Mouse (Mus musculus) embryonic facial prominence, embryonic 11.5 days (tissue): ENCODE data around the gene Sez6l. TPM values are rescaled to one million over a fixed set of nuclear protein-coding genes. Genes with fewer than 3 reads are reported as not detected.

Source experiments
- ATAC-seq: fragments of 200-750 bp; cut with Nextera tagmentation; replicated peaks from 2 replicates; pipeline ENCODE4 v1.8.0; 2017; ENCODE audit warnings: low read depth; ENCODE audit not compliant: insufficient number of reproducible peaks, low FRiP score, low TSS enrichment
- DNase-seq: peaks from one replicate; pipeline ENCODE4 v3.0.0-alpha.2; 2015; ENCODE audit warnings: low spot score
- H3K27ac ChIP-seq: fragments of 300-500 bp; sonication (generic); replicated peaks from 2 replicates; pipeline ENCODE4 v1.5.1; 2014; ENCODE audit warnings: mild to moderate bottlenecking, low read depth, low read length, control low read depth
- H3K27me3 ChIP-seq: fragments of 300-500 bp; sonication (generic); 2 replicates; pipeline ENCODE4 v1.6.1; 2014; ENCODE audit warnings: mild to moderate bottlenecking, low read length, moderate library complexity, mixed read lengths; ENCODE audit not compliant: control insufficient read depth, insufficient read depth
- H3K36me3 ChIP-seq: fragments of 300-500 bp; sonication (generic); replicated peaks from 2 replicates; pipeline ENCODE4 v1.6.1; 2014; ENCODE audit warnings: low read depth, mild to moderate bottlenecking, low read length, moderate library complexity, mixed read lengths; ENCODE audit not compliant: control insufficient read depth, insufficient read depth
- H3K4me1 ChIP-seq: fragments of 300-500 bp; sonication (generic); 2 replicates; pipeline ENCODE4 v1.6.1; 2014; ENCODE audit warnings: low read length, mixed read lengths; ENCODE audit not compliant: control insufficient read depth, insufficient read depth
- H3K4me2 ChIP-seq: fragments of 300-500 bp; sonication (generic); 2 replicates; pipeline ENCODE4 v1.6.1; 2014; ENCODE audit warnings: low read depth, mild to moderate bottlenecking, control low read depth, low read length, moderate library complexity
- H3K4me3 ChIP-seq: fragments of 300-500 bp; sonication (generic); 2 replicates; pipeline ENCODE4 v1.5.1; 2014; ENCODE audit warnings: low read depth, low read length, control low read depth
- H3K9ac ChIP-seq: fragments of 300-500 bp; sonication (generic); replicated peaks from 2 replicates; pipeline ENCODE4 v1.6.1; 2014; ENCODE audit warnings: mild to moderate bottlenecking, control low read depth, low read length
- H3K9me3 ChIP-seq: fragments of 300-500 bp; sonication (generic); replicated peaks from 2 replicates; pipeline ENCODE4 v1.6.1; 2016; ENCODE audit warnings: mild to moderate bottlenecking, low read length, inconsistent platforms, mixed read lengths; ENCODE audit not compliant: control insufficient read depth
- WGBS: fragments of 180-500 bp; shearing (Covaris S2); extraction: QIAGEN DNeasy Blood & Tissue Kit; methylation state at CpG from one replicate; pipeline ENCODE4 v1.1.7; 2014; 5-methylcytosine and 5-hydroxymethylcytosine counted together
- polyA plus RNA-seq: library from polyadenylated mRNA; unstranded; fragments of >200 nt; fragmentation: Nextera tagmentation; extraction: Ambion mirVana; gene quantifications from 2 replicates; pipeline ENCODE4 v1.2.1, GENCODE M21; 2014

Gene Sez6l
- polyA plus RNA-seq, 1 experiment from 2014 or later = 0.48 TPM

GRCm38 (mm10) chr5:112454966-112455555, 121.9 kb downstream of the Sez6l start:
- WGBS = 66% methylated on average over 12 of the region's 12 CpGs
- ATAC-seq = no peak
- H3K36me3 ChIP-seq = no peaks in the 10 kb centered on the region
- no peak overlapping the region for H3K27ac ChIP-seq
- DNase-seq = peak; percentile 11
- no peaks in the 10 kb centered on the region for H3K27me3 ChIP-seq
- no peak overlapping the region for H3K9ac ChIP-seq
- H3K4me3 ChIP-seq = no peak overlapping the region
- H3K4me2 ChIP-seq = no peak overlapping the region
- H3K9me3 ChIP-seq = no peaks in the 10 kb centered on the region
- no peaks in the 10 kb centered on the region for H3K4me1 ChIP-seq

- Histone ChIP-seq H3K4me2 (no peak overlapping the region), H3K9ac (no peak overlapping the region), H3K4me3 (no peak overlapping the region), H3K27ac (no peak overlapping the region), H3K4me1 (no peaks in the 10 kb centered on the region), H3K36me3 (no peaks in the 10 kb centered on the region), H3K9me3 (no peaks in the 10 kb centered on the region), H3K27me3 (no peaks in the 10 kb centered on the region)
- ATAC-seq (no peak), DNase-seq (no peak)
- 49% methylated on average over 9 of the region's 9 CpGs for WGBS
These were observed 123.9 kb downstream of the Sez6l start for GRCm38 (mm10) chr5:112453088-112453487.

DNA sequence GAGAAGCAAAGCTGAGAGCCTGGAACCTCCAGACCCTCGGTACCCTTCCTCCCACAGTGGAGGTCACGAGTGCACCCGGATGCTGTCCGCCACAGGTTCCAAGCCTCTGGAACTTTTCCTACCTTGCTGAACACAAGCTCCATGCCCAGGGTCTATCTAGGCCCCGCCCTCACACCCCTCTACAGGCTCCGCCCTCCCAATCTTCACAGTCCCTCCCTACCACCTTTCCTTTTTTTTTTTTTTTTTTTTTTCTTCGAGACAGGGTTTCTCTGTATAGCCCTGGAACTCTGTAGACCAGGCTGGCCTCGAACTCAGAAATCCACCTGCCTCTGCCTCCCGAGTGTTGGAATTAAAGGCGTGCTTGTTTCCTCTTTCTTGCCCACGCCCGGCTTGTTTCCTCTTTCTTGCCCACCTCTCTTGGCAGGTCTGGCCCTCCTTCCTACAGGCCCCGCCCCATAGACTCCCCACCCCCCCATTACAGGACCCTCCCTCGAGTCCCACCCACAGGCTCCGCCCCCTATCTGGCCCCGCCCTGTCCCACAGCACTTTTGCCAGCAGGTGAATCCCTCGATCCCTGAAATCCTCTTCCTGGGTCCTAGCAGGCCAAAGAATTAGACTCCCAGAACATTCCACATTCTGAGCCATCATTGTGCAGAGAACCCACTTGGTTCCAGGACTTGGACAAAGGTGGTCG, 128.1 kb downstream of the Sez6l start, which contains the start of gene Gm6588:
Gene Gm6588 (plus strand): TSS at position 680 of the 694 bp plus-strand sequence.
- no peaks in the 10 kb centered on the region for H3K4me1 ChIP-seq
- no peak for ATAC-seq
- H3K27me3 ChIP-seq = no peaks in the 10 kb centered on the region
- no peak for DNase-seq
- no peak within 1 kb of the TSS for H3K4me2 ChIP-seq
- H3K36me3 ChIP-seq = no peaks in the 10 kb centered on the region
- WGBS = 67% methylated on average over 18 of the region's 18 CpGs
- H3K4me3 ChIP-seq = no peak within 1 kb of the TSS
- H3K9ac ChIP-seq = no peak within 1 kb of the TSS
- H3K27ac ChIP-seq = no peak within 1 kb of the TSS
- H3K9me3 ChIP-seq = no peaks in the 10 kb centered on the region

- H3K4me1 ChIP-seq = no peaks in the 10 kb centered on the region
- WGBS = 45% methylated on average over 10 of the region's 10 CpGs
- DNase-seq (no peak), ATAC-seq (no peak)
- H3K4me2 ChIP-seq = no peak overlapping the region
- no peaks in the 10 kb centered on the region for H3K27me3 ChIP-seq
- no peak overlapping the region for H3K9ac ChIP-seq
- no peak overlapping the region for H3K4me3 ChIP-seq
- no peaks in the 10 kb centered on the region for H3K36me3 ChIP-seq
- no peaks in the 10 kb centered on the region for H3K9me3 ChIP-seq
- no peak overlapping the region for H3K27ac ChIP-seq
These were observed 138.4 kb downstream of the Sez6l start for GRCm38 (mm10) chr5:112438535-112438934.

GRCm38 (mm10) chr5:112433004-112433403, 144.0 kb downstream of the Sez6l start:
- H3K27ac ChIP-seq = no peak overlapping the region
- H3K4me2 ChIP-seq = no peak overlapping the region
- H3K27me3 ChIP-seq = no peaks in the 10 kb centered on the region
- DNase-seq = peak; percentile 73
- ATAC-seq = no peak
- 4% methylated on average over 8 of the region's 8 CpGs for WGBS
- H3K4me3 ChIP-seq = no peak overlapping the region
- H3K9me3 ChIP-seq = no peaks in the 10 kb centered on the region
- no peaks in the 10 kb centered on the region for H3K4me1 ChIP-seq
- no peaks in the 10 kb centered on the region for H3K36me3 ChIP-seq
- no peak overlapping the region for H3K9ac ChIP-seq

DNA sequence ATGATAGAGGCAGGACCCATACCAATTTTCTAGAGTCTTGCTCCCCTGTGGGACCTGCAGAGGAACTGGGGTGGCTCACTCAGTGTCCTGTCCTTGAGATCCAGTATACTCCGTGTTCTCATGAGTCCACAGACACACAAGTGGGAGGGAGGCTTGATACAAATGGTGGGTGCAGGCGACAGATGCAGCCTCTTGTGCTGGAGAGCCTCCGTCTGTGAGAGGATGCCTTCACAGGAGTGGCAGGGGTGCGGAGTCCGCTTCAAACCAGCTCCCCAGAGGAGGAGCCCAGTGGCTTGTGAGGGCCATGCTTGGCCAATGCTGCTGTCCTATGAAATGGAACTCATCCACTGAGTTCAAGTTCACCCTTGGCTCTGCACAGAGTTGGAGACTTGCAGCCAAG, 145.0 kb downstream of the Sez6l start:
- no peaks in the 10 kb centered on the region for H3K36me3 ChIP-seq
- H3K4me3 ChIP-seq = no peak overlapping the region
- H3K9ac ChIP-seq = no peak overlapping the region
- no peak for DNase-seq
- no peaks in the 10 kb centered on the region for H3K27me3 ChIP-seq
- ATAC-seq = no peak
- H3K4me2 ChIP-seq = no peak overlapping the region
- H3K4me1 ChIP-seq = no peaks in the 10 kb centered on the region
- 69% methylated on average over 5 of the region's 5 CpGs for WGBS
- H3K9me3 ChIP-seq = no peaks in the 10 kb centered on the region
- no peak overlapping the region for H3K27ac ChIP-seq

DNA sequence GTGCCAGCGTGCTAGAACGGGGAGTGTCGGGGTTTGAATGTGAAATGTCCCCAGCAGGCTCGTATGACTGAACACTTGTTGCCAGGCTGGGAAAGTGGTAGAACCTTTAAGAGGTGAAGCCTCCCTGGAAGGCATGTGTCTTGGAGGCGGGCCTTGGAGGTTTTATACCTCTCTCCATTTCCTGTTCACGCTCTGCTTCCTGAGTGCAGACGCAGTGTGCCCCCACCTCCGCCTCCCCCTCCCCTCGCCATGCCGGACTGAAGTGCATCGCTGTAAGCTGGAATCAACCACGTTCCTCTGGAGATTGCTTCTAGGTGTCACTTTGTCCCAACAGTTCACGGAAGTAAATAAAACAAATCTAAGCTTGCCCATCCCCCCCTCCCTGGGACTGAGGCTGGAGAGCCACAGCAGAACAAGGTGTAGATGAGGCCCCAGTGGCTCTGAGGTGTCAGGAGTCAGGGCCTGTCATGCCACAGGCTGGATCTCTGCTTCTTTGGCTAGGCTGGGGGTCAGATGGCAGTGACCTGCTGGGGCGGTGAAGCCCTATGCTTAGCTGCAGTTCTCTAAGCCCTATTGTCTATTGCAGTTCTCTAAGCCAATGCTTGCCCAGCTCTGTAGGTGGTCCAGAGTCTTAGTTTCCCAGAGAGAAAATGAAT, 145.7 kb downstream of the Sez6l start:
- Histone ChIP-seq H3K4me3 (no peak overlapping the region), H3K9me3 (no peaks in the 10 kb centered on the region), H3K27ac (no peak overlapping the region), H3K4me1 (no peaks in the 10 kb centered on the region), H3K4me2 (no peak overlapping the region), H3K36me3 (no peaks in the 10 kb centered on the region), H3K27me3 (no peaks in the 10 kb centered on the region), H3K9ac (no peak overlapping the region)
- 22% methylated on average over 14 of the region's 14 CpGs for WGBS
- ATAC-seq (no peak), DNase-seq (no peak)

DNA sequence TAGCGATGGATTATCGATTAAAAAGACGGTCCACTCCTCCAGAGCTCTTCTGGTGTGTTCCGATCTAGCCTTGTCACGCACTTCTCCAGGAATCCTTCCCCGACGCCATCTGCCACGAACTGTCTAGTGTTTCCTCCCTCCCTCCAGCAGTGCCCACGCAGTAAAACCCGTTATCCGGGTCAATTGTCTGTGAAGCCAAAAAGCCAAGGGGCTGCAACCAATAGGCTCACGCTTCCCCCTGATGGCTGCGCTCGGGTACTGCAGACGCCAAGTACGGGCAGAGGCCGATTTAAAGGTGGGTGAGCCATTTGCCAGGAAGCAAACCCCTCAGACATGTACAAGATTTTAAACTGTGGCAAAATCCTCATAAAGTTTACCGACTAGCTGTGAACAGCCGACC, 148.0 kb downstream of the Sez6l start:
- no peaks in the 10 kb centered on the region for H3K27me3 ChIP-seq
- H3K9me3 ChIP-seq = no peaks in the 10 kb centered on the region
- no peaks in the 10 kb centered on the region for H3K36me3 ChIP-seq
- H3K27ac ChIP-seq = no peak overlapping the region
- ATAC-seq (0 out of 2 replicates have a peak, but pooled peaks have one; percentile 31), DNase-seq (peak; percentile 85)
- WGBS = 15% methylated on average over 19 of the region's 19 CpGs
- H3K4me1 ChIP-seq = no peaks in the 10 kb centered on the region
- H3K4me3 ChIP-seq = no peak overlapping the region
- H3K4me2 ChIP-seq = peak overlapping the region; percentile 34
- H3K9ac ChIP-seq = no peak overlapping the region
